Mouse (Mus musculus): Measurements from ENCODE around the gene Bean1.

GRCm38 (mm10) chr8:104227048-104227447, 56.8 kb downstream of the Bean1 start:
- no peak for TF ChIP-seq POLR2A (IDR thresholded peaks at IDR 0.05; ENCODE audit: insufficient read depth, low read length)
- no peak for TF ChIP-seq CTCF (IDR thresholded peaks at IDR 0.05; ENCODE audit: low read depth, low read length)
